Mouse (Mus musculus) stomach, postnatal 0 days (tissue): ENCODE results near the gene Osm. TPM values are rescaled to one million over a fixed set of nuclear protein-coding genes. Genes with fewer than 3 reads are reported as not detected.

ENCODE experiments used
- ATAC-seq: fragments of 200-750 bp; cut with Nextera tagmentation; 2 replicates; pipeline ENCODE4 v1.8.0; 2017; ENCODE audit not compliant: low FRiP score, low TSS enrichment
- DNase-seq: peaks from one replicate; pipeline ENCODE4 v3.0.0-alpha.2; 2016; ENCODE audit warnings: low spot score
- H3K27ac ChIP-seq: fragments of 300-500 bp; sonication (generic); replicated peaks from 2 replicates; pipeline ENCODE4 v1.5.1; 2014; ENCODE audit warnings: mild to moderate bottlenecking, control low read depth
- H3K27me3 ChIP-seq: fragments of 300-500 bp; sonication (generic); 2 replicates; pipeline ENCODE4 v1.6.1; 2014; ENCODE audit warnings: low read length; ENCODE audit not compliant: control insufficient read depth, insufficient read depth
- H3K36me3 ChIP-seq: fragments of 300-500 bp; sonication (generic); 2 replicates; pipeline ENCODE4 v1.6.1; 2014; ENCODE audit warnings: low read length, mixed read lengths; ENCODE audit not compliant: control insufficient read depth, insufficient read depth
- H3K4me1 ChIP-seq: fragments of 300-500 bp; sonication (generic); replicated peaks from 2 replicates; pipeline ENCODE4 v1.6.1; 2014; ENCODE audit warnings: antibody characterized with exemption; ENCODE audit not compliant: control insufficient read depth, insufficient read depth
- H3K4me2 ChIP-seq: fragments of 300-500 bp; sonication (generic); replicated peaks from 2 replicates; pipeline ENCODE4 v1.6.1; 2014; ENCODE audit warnings: low read depth, mild to moderate bottlenecking, control low read depth, moderate library complexity
- H3K4me3 ChIP-seq: fragments of 300-500 bp; sonication (generic); 2 replicates; pipeline ENCODE4 v1.5.1; 2014; ENCODE audit warnings: low read depth, low read length, control low read depth
- H3K9ac ChIP-seq: fragments of 300-500 bp; sonication (generic); 2 replicates; pipeline ENCODE4 v1.6.1; 2014; ENCODE audit warnings: mild to moderate bottlenecking, low read length, control low read depth, mixed read lengths
- H3K9me3 ChIP-seq: fragments of 300-500 bp; sonication (generic); 2 replicates; pipeline ENCODE4 v1.6.1; 2016; ENCODE audit warnings: low read length; ENCODE audit not compliant: control insufficient read depth
- CTCF ChIP-seq: IDR thresholded peaks from 2 replicates; pipeline ENCODE4 v1.5.1; 2016; ENCODE audit warnings: antibody characterized with exemption, low read depth, mild to moderate bottlenecking, moderate library complexity
- EP300 ChIP-seq: optimal IDR thresholded peaks from 2 replicates; pipeline ENCODE3; 2016; ENCODE audit warnings: antibody characterized with exemption
- WGBS: fragments of 180-500 bp; shearing (Covaris S2); extraction: QIAGEN DNeasy Blood & Tissue Kit; methylation state at CpG from one replicate; pipeline ENCODE4 v1.1.7; 2014; 5-methylcytosine and 5-hydroxymethylcytosine counted together
- polyA plus RNA-seq: library from polyadenylated mRNA; unstranded; fragments of >200 nt; fragmentation: Nextera tagmentation; extraction: Ambion mirVana; gene quantifications from 2 replicates; pipeline ENCODE4 v1.2.1, GENCODE M21; 2015

Osm gene
- polyA plus RNA-seq, 1 experiment from 2014 or later: 0.05 TPM

- Histone ChIP-seq H3K4me1 (no peaks in the 10 kb centered on the region), H3K4me2 (no peak overlapping the region), H3K4me3 (no peak overlapping the region), H3K9ac (no peak overlapping the region), H3K27me3 (no peaks in the 10 kb centered on the region), H3K9me3 (peaks cover 4% of the 10 kb centered on the region; the same call in 1 of the 2 replicates), H3K27ac (no peak overlapping the region), H3K36me3 (no peaks in the 10 kb centered on the region)
- DNase-seq: no peak
- TF ChIP-seq EP300 (no peak), CTCF (no peak)
- WGBS: 86% methylated on average over 6 of the region's 6 CpGs
- ATAC-seq: no peak
Measured at GRCm38 (mm10) chr11:4238167-4238566, 1.9 kb downstream of the Osm start.

DNA sequence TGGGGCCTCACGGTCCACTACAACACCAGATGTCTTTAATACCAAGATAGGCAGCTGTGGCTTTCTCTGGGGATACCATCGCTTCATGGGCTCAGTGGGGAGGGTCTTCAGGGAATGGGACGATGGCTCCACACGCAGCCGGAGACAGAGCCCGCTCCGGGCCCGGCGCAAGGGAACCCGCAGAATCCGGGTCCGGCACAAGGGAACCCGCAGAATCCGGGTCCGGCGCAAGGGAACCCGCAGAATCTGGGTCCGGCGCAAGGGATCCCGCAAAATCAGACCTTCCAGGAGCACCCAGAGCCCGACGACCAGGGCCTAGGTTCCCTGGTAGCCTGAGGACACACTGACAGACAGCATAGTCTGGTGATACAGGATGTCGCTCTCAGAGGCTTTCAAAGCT, 3.5 kb downstream of the Osm start:
- TF ChIP-seq CTCF (no peak), EP300 (no peak)
- DNase-seq: no peak

GRCm38 (mm10) chr11:4240151-4240550, 3.9 kb downstream of the Osm start:
- Histone ChIP-seq H3K9me3 (peaks cover 4% of the 10 kb centered on the region; the same call in 1 of the 2 replicates), H3K9ac (no peak overlapping the region), H3K27me3 (no peaks in the 10 kb centered on the region), H3K36me3 (no peaks in the 10 kb centered on the region), H3K4me2 (no peak overlapping the region), H3K27ac (no peak overlapping the region), H3K4me3 (no peak overlapping the region), H3K4me1 (no peaks in the 10 kb centered on the region)
- no peak for TF ChIP-seq CTCF
- TF ChIP-seq EP300: no peak
- no peak for DNase-seq
- 68% methylated on average over 7 of the region's 7 CpGs for WGBS
- ATAC-seq: no peak

More for the DNA sequence above, 3.5 kb downstream of the Osm start:
- Histone ChIP-seq H3K9ac (no peak overlapping the region), H3K4me1 (no peaks in the 10 kb centered on the region), H3K9me3 (peaks cover 4% of the 10 kb centered on the region; the same call in 1 of the 2 replicates), H3K4me2 (no peak overlapping the region), H3K27me3 (no peaks in the 10 kb centered on the region), H3K36me3 (no peaks in the 10 kb centered on the region), H3K27ac (no peak overlapping the region), H3K4me3 (no peak overlapping the region)
- no peak for ATAC-seq
- WGBS: 93% methylated on average over 23 of the region's 23 CpGs

DNA sequence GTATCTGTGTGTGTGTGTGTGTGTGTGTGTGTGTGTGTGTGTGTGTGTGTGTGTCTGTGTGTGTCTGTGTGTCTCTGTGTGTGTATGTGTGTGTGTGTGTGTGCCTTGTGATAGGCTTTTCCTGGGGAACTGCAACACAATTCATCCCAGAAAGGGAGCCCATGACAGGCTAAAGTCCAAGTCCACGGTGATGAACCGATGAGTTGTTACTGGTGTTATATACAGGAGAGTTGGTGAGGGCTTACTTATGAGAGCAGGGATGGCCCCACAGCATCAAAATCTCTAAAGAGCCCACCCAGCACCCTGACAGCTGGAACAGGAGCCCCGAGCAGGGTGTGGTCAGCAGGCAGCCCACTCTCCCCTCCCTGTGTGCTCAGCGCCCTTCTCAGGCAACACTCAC, 5.0 kb downstream of the Osm start:
- no peak for TF ChIP-seq CTCF
- no peak for TF ChIP-seq EP300
- H3K9ac ChIP-seq: no peak overlapping the region
- WGBS: 66% methylated on average over 4 of the region's 4 CpGs
- peaks cover 4% of the 10 kb centered on the region; the same call in 1 of the 2 replicates for H3K9me3 ChIP-seq
- H3K4me1 ChIP-seq: no peaks in the 10 kb centered on the region
- H3K4me3 ChIP-seq: no peak overlapping the region
- H3K27me3 ChIP-seq: no peaks in the 10 kb centered on the region
- no peak overlapping the region for H3K27ac ChIP-seq
- DNase-seq (no peak), ATAC-seq (no peak)
- H3K4me2 ChIP-seq: no peak overlapping the region
- no peaks in the 10 kb centered on the region for H3K36me3 ChIP-seq

- no peak overlapping the region for H3K4me3 ChIP-seq
- no peaks in the 10 kb centered on the region for H3K27me3 ChIP-seq
- no peak for ATAC-seq
- 47% methylated on average over 6 of the region's 6 CpGs for WGBS
- no peak for DNase-seq
- TF ChIP-seq CTCF (no peak), EP300 (no peak)
- H3K27ac ChIP-seq: no peak overlapping the region
- no peaks in the 10 kb centered on the region for H3K9me3 ChIP-seq
- no peak overlapping the region for H3K9ac ChIP-seq
- no peaks in the 10 kb centered on the region for H3K4me1 ChIP-seq
- no peaks in the 10 kb centered on the region for H3K36me3 ChIP-seq
- H3K4me2 ChIP-seq: no peak overlapping the region
Measured at GRCm38 (mm10) chr11:4246126-4246525, 9.9 kb downstream of the Osm start.

- H3K27me3 ChIP-seq: no peaks in the 10 kb centered on the region
- H3K27ac ChIP-seq: no peak overlapping the region
- H3K4me3 ChIP-seq: no peak overlapping the region
- no peak overlapping the region for H3K4me2 ChIP-seq
- DNase-seq (no peak), ATAC-seq (no peak)
- WGBS: 61% methylated on average over 4 of the region's 4 CpGs
- no peaks in the 10 kb centered on the region for H3K4me1 ChIP-seq
- H3K36me3 ChIP-seq: no peaks in the 10 kb centered on the region
- no peak for TF ChIP-seq EP300
- TF ChIP-seq CTCF: no peak
- H3K9ac ChIP-seq: no peak overlapping the region
- no peaks in the 10 kb centered on the region for H3K9me3 ChIP-seq
Measured at GRCm38 (mm10) chr11:4246623-4247022, 10.4 kb downstream of the Osm start.
